Mouse (Mus musculus): ENCODE results near the gene Dhx8.
A peak's percentile ranks its signal among the peaks of the same experiment; 100 is the strongest.

Gene Dhx8

DNA sequence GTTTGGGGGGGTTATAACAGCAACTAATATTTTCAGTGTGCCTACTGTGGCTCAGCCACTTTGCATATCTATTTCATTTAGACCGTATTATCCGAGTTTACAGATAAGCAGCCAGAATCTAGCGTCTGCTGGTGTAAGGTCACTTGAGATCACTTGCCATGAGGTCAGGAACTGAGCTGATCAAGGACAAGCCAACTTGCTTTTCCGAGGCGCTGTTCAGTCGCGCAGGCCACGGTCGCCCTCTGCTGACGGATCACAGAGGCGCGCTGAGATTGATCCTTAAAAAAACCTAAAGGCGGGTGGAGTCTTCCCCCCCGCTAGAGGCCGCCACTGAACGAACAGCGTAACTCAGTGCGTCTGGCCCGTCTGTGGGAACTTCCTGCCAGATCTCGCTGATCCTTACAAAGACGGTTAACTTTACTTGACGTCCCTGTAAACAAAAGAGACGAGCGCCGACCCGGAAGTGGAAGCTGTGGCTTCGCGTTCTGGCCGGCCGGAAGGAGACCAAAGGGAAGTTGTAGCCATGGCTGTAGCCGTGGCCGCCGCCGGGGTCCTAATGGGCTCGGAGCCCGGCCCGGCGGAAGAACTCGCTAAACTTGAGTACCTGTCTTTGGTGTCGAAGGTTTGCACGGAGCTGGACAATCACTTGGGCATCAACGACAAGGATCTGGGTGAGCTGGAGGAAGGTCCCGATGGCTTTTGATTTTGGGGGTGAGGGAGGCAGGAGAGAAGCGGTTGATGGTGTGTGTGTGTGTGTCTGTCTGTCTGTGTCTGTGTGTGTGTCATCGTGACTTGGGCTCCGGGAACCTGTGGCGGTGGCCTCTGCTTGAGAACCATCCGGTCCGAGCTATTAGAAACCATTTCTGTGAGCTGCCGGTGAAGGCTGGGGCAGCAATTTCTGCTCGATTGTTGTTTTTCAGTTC is at the start of gene Dhx8:
Gene Dhx8 (plus strand): TSS at position 402 of the 923 bp plus-strand sequence.
- DNase-seq (ENCODE audit: low read depth, low spot score): peak; percentile 99

- DNase-seq (ENCODE audit: low read depth, low spot score): peak; percentile 87
Observed at GRCm38 (mm10) chr11:101687351-101688301, 45.1 kb upstream of the Dhx8 start.

- DNase-seq (ENCODE audit: low read depth, low spot score): no peak
Observed at GRCm38 (mm10) chr11:101689701-101690113, 43.0 kb upstream of the Dhx8 start.

- DNase-seq (ENCODE audit: low read depth, low spot score): no peak
Observed at GRCm38 (mm10) chr11:101690326-101690725, 42.4 kb upstream of the Dhx8 start.

DNA sequence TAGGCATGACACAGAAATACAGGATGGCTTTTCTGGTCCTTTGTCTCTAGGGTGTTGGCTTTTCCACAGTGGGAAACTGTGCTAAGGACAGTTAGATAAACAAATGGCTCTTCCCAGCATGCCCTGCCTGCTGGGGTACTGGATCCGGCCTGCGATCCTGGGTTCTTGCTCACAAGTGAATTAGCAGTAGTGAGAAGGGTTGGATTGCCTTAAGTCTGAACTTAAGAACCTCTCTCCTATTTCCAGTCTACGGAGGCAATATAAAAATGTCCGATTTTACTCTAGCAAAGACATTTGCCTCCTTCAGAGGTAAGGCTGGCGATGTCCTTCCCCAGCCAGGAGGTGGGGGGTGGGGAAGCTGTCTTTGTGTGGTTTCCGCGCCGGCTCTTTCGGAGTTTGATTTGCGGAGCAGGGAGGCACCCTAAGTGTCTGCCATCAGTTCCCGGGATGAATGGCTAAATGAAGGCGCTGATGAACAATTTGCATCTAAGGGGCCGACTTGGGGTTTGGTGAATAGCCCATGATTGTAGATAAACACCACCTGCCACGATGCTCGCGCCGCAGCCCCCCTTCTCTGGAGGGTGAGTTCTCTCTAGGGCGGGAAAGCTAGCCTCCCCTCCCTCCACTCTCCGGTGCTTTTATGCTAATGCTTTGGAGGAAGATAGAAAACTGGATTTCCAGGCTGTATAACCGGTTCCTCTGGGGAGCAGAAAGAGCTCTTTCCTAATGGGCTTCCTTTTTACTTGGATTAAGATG is 36.6 kb upstream of the Dhx8 start:
- no peak for DNase-seq (ENCODE audit: low read depth, low spot score)

DNA sequence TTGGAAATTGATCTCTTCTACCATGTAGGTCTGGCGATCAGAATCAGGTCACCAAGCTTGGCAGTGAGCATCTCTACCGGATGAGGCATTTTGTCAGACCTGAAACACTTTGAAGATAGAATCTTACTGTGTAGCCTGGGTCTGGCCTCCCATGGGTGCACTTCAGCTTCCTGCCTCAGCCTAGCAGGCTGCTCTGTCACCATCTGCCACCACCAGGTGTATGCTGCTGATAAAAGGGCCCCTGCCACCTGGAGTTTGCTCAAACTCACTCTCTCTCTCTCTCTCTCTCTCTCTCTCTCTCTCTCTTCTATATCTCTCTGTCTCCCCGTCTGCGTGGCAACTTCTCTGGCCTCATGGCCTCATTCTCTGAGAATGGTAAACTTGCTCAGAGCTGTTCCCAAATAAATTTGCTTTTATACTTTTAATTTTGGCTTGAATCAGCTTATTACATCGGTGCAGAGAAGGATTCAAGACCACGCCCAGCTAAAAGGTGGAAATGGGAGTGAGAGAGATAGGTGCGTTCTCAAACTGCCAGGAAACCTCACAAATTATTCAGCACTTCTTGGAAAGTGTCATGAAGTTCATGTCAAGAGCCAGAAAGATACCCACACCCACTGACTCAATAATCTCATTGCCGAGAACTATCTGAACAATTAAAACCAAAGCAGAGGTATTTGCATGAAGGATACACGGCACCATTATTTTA is 35.4 kb upstream of the Dhx8 start:
- DNase-seq (ENCODE audit: low read depth, low spot score): no peak

DNA sequence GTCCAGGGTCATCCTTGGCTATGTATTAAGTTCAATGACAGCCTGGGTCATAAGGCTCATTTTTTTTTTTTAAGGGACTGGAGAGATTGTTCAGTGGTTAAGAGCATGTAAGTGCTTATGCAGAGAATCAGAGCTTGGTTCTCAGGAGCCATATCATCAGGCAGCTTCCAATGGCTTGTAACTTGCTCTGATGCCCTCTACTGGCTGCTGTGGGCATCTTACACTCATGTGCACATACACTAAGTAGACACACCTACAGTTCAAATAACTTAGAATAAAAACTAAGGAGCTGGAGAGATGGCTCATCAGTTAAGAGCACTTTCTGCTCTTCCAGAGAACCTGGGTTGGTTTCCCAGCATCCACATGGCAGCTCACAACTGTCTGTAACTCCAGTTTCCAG is 34.6 kb upstream of the Dhx8 start:
- no peak for DNase-seq (ENCODE audit: low read depth, low spot score)

DNA sequence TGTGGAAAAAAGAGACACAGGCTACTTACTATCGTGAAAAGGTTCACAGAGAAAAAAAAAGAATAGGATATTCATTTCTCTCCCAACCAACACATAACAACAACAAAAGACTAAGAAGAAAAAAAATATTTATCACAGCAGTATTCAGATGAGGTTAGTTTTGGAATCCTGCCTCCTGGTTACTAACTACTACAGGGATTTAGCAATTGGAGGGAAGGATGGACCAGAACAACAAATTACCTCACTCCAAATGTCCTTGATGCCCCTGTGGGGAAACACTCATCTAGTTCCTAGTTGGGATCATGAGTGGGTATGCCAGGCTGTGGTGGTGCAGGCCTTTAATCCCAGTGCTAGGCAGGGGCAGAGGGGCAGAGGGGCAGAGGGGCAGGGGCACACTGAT is 33.2 kb upstream of the Dhx8 start:
- no peak for DNase-seq (ENCODE audit: low read depth, low spot score)

- DNase-seq (ENCODE audit: low read depth, low spot score): no peak
Observed at GRCm38 (mm10) chr11:101699991-101700390, 32.7 kb upstream of the Dhx8 start.

GRCm38 (mm10) chr11:101700446-101700845 is 32.3 kb upstream of the Dhx8 start:
- DNase-seq (ENCODE audit: low read depth, low spot score): no peak

GRCm38 (mm10) chr11:101704081-101704480 is 28.6 kb upstream of the Dhx8 start:
- DNase-seq (ENCODE audit: low read depth, low spot score): no peak

DNA sequence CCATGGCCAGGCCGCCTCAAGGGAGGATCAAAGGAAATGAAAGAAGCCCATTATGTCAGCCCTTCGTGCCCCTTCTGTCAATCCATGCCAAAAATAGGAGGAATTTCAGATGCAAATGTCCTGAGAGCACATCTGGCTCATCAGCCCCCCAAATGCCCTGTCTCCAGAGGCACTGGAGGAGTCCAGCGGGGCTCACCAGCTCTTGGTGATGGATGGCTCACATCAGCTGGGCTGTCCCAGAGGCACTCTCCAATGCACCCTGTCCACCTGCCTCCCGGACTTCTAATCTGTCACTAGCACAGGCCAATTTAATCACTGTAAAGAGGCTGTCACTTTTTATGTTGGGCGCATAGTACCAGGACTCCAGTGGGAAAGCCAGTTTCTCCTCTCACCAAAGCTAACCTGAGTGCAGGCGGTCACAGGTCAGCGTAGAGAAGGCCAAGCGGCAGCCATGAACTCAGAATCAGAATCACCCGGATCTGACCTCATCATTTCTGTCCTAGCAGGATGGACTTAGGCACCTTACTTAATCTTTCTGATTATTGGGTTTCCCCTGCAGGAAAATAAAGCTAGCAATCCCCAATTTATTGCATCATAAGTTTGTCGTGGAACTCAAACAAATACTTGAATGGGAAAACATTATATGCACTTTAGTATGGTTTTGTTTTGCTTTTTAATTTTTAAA is 25.8 kb upstream of the Dhx8 start:
- no peak for DNase-seq (ENCODE audit: low read depth, low spot score)

GRCm38 (mm10) chr11:101708482-101708881 is 24.2 kb upstream of the Dhx8 start:
- no peak for DNase-seq (ENCODE audit: low read depth, low spot score)

GRCm38 (mm10) chr11:101712811-101713210 is 19.9 kb upstream of the Dhx8 start:
- no peak for DNase-seq (ENCODE audit: low read depth, low spot score)

GRCm38 (mm10) chr11:101714012-101714411 is 18.7 kb upstream of the Dhx8 start:
- no peak for DNase-seq (ENCODE audit: low read depth, low spot score)

GRCm38 (mm10) chr11:101718324-101718723 is 14.4 kb upstream of the Dhx8 start:
- DNase-seq (ENCODE audit: low read depth, low spot score): peak; percentile 13

- peak; percentile 77 for DNase-seq (ENCODE audit: low read depth, low spot score)
Observed at GRCm38 (mm10) chr11:101719986-101720520, 12.7 kb upstream of the Dhx8 start.

DNA sequence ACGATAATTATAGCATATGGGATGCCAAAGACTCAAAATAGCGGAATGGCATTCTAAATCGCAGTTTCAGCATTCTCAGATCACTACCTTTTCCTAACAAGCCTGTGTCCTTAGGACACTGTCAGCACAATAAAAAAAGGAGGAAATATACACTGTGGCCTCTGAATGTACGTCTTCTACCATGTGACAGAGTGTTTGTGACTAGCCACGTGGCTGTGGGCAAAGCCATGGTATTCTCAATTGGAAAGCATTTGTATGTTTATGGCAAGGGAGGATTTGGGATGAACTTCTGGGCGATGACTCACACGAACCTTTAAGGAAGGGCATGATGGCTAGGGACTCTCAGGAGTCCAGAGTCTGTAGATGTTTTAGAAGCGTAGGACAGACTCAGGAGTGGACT is 7.7 kb upstream of the Dhx8 start:
- peak; percentile 58 for DNase-seq (ENCODE audit: low read depth, low spot score)

GRCm38 (mm10) chr11:101726765-101727164 is 6.0 kb upstream of the Dhx8 start:
- no peak for DNase-seq (ENCODE audit: low read depth, low spot score)

DNA sequence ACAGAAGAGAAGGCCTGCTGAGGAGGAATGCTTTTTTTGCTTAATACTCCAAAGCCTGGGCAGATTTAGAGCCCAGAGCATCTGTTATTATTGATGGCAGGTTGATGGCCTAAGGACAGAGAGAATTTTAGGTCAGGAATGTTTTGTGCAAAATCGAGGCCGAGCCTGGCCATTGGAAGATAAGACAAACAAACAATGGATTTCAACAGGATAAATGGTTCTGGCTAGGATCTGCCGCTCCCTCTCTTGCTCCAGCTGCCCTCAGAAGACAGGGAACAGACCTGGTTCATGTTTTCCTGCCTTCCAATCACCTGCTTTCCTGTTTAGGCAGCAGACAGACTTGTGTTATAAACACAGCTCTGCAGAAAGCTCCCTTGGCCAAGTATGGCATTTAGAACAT is 3.4 kb upstream of the Dhx8 start:
- DNase-seq (ENCODE audit: low read depth, low spot score): no peak
